Mouse (Mus musculus) heart, embryonic 16.5 days (tissue): Measurements from ENCODE around the gene Tmem136. TPM values are rescaled to one million over a fixed set of nuclear protein-coding genes. Genes with fewer than 3 reads are reported as not detected.

Experiments
- ATAC-seq: fragments of 200-750 bp; cut with Nextera tagmentation; replicated peaks from 2 replicates; pipeline ENCODE4 v1.8.0; 2017; ENCODE audit warnings: moderate number of reproducible peaks; ENCODE audit not compliant: insufficient read depth, low FRiP score; ENCODE audit errors: extremely low read depth
- H3K27ac ChIP-seq: fragments of 300-500 bp; sonication (generic); 2 replicates; pipeline ENCODE4 v1.5.1; 2014; ENCODE audit warnings: mild to moderate bottlenecking, low read length, control low read depth, moderate library complexity
- H3K27me3 ChIP-seq: fragments of 300-500 bp; sonication (generic); 2 replicates; pipeline ENCODE4 v1.6.1; 2014; ENCODE audit warnings: low read length, mixed read lengths; ENCODE audit not compliant: control insufficient read depth, insufficient read depth
- H3K36me3 ChIP-seq: fragments of 300-500 bp; sonication (generic); 2 replicates; pipeline ENCODE4 v1.6.1; 2014; ENCODE audit not compliant: control insufficient read depth, insufficient read depth
- H3K4me1 ChIP-seq: fragments of 300-500 bp; sonication (generic); 2 replicates; pipeline ENCODE4 v1.6.1; 2014; ENCODE audit warnings: low read length, mixed read lengths; ENCODE audit not compliant: control insufficient read depth, insufficient read depth
- H3K4me2 ChIP-seq: fragments of 300-500 bp; sonication (generic); 2 replicates; pipeline ENCODE4 v1.6.1; 2014; ENCODE audit warnings: low read depth, mild to moderate bottlenecking, control low read depth, low read length
- H3K4me3 ChIP-seq: fragments of 300-500 bp; sonication (generic); 2 replicates; pipeline ENCODE4 v1.5.1; 2014; ENCODE audit warnings: mild to moderate bottlenecking, control low read depth, low read length
- H3K9ac ChIP-seq: fragments of 300-500 bp; sonication (generic); 2 replicates; pipeline ENCODE4 v1.6.1; 2014; ENCODE audit warnings: low read length, control low read depth
- H3K9me3 ChIP-seq: fragments of 300-500 bp; sonication (generic); replicated peaks from 2 replicates; pipeline ENCODE4 v1.6.1; 2016; ENCODE audit warnings: low read length; ENCODE audit not compliant: control insufficient read depth
- WGBS: fragments of 180-500 bp; shearing (Covaris S2); extraction: QIAGEN DNeasy Blood & Tissue Kit; methylation state at CpG from one replicate; pipeline ENCODE4 v1.1.7; 2014; 5-methylcytosine and 5-hydroxymethylcytosine counted together
- polyA plus RNA-seq: library from polyadenylated mRNA; unstranded; fragments of >200 nt; fragmentation: Nextera tagmentation; extraction: Ambion mirVana; gene quantifications from 2 replicates; pipeline ENCODE4 v1.2.1, GENCODE M21; 2015

Gene Tmem136
- polyA plus RNA-seq, 1 experiment from 2014 or later, result 14.1 TPM

DNA sequence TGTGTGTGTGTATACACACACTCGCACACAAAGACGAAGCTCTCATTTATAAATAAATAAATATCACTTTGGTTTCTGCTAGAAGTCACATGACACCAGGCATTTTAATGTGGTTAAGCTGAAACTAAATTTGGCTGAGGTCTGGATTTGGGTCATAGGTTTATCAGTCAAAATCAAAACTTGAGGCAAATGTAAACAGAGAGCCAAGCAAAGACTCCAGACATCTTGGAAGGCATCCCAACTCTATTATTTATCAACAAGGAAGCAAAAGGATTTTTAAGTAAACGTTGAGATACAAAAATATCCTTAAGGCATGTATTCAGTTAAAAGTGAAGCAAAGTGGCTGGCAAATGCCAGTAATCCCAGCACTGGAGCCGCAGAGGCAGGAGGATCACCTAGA lies 1.5 kb downstream of the Tmem136 start:
- no peak for ATAC-seq
- H3K4me3 ChIP-seq, result no peak overlapping the region
- no peaks in the 10 kb centered on the region for H3K9me3 ChIP-seq
- H3K9ac ChIP-seq, result no peak overlapping the region
- 76% methylated on average over 4 of the region's 4 CpGs for WGBS
- H3K36me3 ChIP-seq, result peaks cover 20% of the 10 kb centered on the region
- H3K27ac ChIP-seq, result no peak overlapping the region
- H3K4me1 ChIP-seq, result peaks cover 12% of the 10 kb centered on the region
- H3K27me3 ChIP-seq, result peaks cover 5% of the 10 kb centered on the region
- no peak overlapping the region; the same call in 1 of the 2 replicates for H3K4me2 ChIP-seq

GRCm38 (mm10) chr9:43110286-43110980 lies 5.9 kb downstream of the Tmem136 start:
- 78% methylated on average over 8 of the region's 8 CpGs for WGBS
- H3K9me3 ChIP-seq, result no peaks in the 10 kb centered on the region
- no peak overlapping the region for H3K9ac ChIP-seq
- no peak for ATAC-seq
- H3K4me3 ChIP-seq, result no peak overlapping the region
- peaks cover 20% of the 10 kb centered on the region for H3K36me3 ChIP-seq
- peaks cover 20% of the 10 kb centered on the region for H3K4me1 ChIP-seq
- H3K27me3 ChIP-seq, result no peaks in the 10 kb centered on the region
- H3K4me2 ChIP-seq, result no peak overlapping the region
- H3K27ac ChIP-seq, result no peak overlapping the region

GRCm38 (mm10) chr9:43109125-43109524 lies 7.2 kb downstream of the Tmem136 start:
- Histone ChIP-seq H3K9me3 (no peaks in the 10 kb centered on the region), H3K4me1 (peaks cover 13% of the 10 kb centered on the region), H3K27ac (no peak overlapping the region), H3K4me2 (no peak overlapping the region), H3K36me3 (peaks cover 20% of the 10 kb centered on the region), H3K27me3 (no peaks in the 10 kb centered on the region), H3K4me3 (no peak overlapping the region), H3K9ac (no peak overlapping the region)
- no peak for ATAC-seq
- 83% methylated on average over 7 of the region's 7 CpGs for WGBS

- Histone ChIP-seq H3K9me3 (no peaks in the 10 kb centered on the region), H3K4me2 (no peak overlapping the region), H3K9ac (no peak overlapping the region), H3K4me3 (no peak overlapping the region), H3K4me1 (peaks cover 16% of the 10 kb centered on the region), H3K27ac (no peak overlapping the region), H3K36me3 (peaks cover 20% of the 10 kb centered on the region), H3K27me3 (no peaks in the 10 kb centered on the region)
- WGBS, result 85% methylated on average over 3 of the region's 3 CpGs
- ATAC-seq, result no peak
Measured at GRCm38 (mm10) chr9:43108721-43109120, 7.6 kb downstream of the Tmem136 start.

- Histone ChIP-seq H3K4me2 (no peak overlapping the region), H3K36me3 (peaks cover 20% of the 10 kb centered on the region), H3K9ac (no peak overlapping the region), H3K27ac (no peak overlapping the region; the same call in 1 of the 2 replicates), H3K4me1 (peaks cover 21% of the 10 kb centered on the region), H3K4me3 (no peak overlapping the region), H3K27me3 (no peaks in the 10 kb centered on the region), H3K9me3 (no peaks in the 10 kb centered on the region)
- WGBS, result 71% methylated on average over 1 of the region's 1 CpGs
- ATAC-seq, result no peak
Measured at GRCm38 (mm10) chr9:43108081-43108480, 8.3 kb downstream of the Tmem136 start.

- Histone ChIP-seq H3K4me2 (peak overlapping the region; percentile 89), H3K9me3 (no peaks in the 10 kb centered on the region), H3K36me3 (peaks cover 20% of the 10 kb centered on the region), H3K27ac (peak overlapping the region; percentile 97), H3K4me1 (peaks cover 24% of the 10 kb centered on the region), H3K27me3 (no peaks in the 10 kb centered on the region), H3K4me3 (peak overlapping the region; percentile 83), H3K9ac (peak overlapping the region; percentile 25; the same call in 1 of the 2 replicates)
- no peak for ATAC-seq
- WGBS, result 38% methylated on average over 5 of the region's 5 CpGs
Measured at GRCm38 (mm10) chr9:43107555-43107954, 8.8 kb downstream of the Tmem136 start.

GRCm38 (mm10) chr9:43107187-43107517 lies 9.2 kb downstream of the Tmem136 start, which contains the start of gene Arhgef12:
Arhgef12 (minus strand) TSS chr9:43107239.
- WGBS, result 13% methylated on average over 10 of the region's 10 CpGs

DNA sequence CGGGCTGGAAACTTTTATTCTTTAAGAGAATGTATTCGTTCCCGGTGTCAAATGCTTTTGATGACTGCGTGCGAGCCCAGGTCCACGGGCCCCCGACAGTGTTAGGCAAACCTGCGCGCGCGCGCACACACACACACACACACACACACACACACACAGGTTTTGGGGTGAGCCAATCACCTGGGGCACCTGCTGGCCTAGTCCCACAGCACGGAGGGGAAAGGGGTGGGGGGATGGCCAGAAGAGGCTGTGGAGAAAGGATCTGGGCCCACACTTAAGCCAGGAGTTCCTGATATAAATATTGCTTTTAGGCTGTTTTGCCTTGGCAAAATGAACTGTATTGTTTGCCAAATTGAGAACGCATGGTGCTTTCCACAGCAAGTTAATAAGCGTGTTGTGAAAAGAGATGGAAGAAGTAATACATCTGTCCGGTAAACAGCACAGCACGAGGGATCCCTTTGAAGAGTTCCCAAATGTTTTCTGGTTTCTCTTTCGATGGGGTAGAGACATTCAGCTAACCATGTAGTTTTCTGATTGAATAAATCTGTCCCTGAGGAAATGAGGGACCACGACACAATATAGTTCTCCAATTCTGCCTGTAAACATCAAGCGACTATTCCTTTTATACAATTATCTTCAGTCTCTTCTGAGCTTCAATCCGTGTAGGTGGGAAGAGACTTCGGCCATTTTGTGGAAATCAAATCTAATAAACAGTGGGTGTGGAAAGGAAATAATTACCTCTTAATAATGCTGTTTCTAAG lies 9.8 kb downstream of the Tmem136 start:
- H3K27ac ChIP-seq, result peak overlapping the region; percentile 97
- 14% methylated on average over 22 of the region's 22 CpGs for WGBS
- peak overlapping the region; percentile 83 for H3K4me3 ChIP-seq
- H3K27me3 ChIP-seq, result no peaks in the 10 kb centered on the region
- peaks cover 13% of the 10 kb centered on the region for H3K36me3 ChIP-seq
- peak overlapping the region; percentile 95 for H3K9ac ChIP-seq
- peak overlapping the region; percentile 89 for H3K4me2 ChIP-seq
- no peaks in the 10 kb centered on the region for H3K9me3 ChIP-seq
- peak; percentile 5; the same call in 1 of the 2 replicates for ATAC-seq
- H3K4me1 ChIP-seq, result peaks cover 32% of the 10 kb centered on the region

More at GRCm38 (mm10) chr9:43107187-43107517, 9.2 kb downstream of the Tmem136 start, which contains the start of gene Arhgef12:
- Histone ChIP-seq H3K27me3 (no peaks in the 10 kb centered on the region), H3K9ac (peak within 1 kb of the TSS; percentile 95), H3K4me1 (peaks cover 26% of the 10 kb centered on the region), H3K36me3 (peaks cover 17% of the 10 kb centered on the region), H3K27ac (peak within 1 kb of the TSS; percentile 97), H3K4me2 (peak within 1 kb of the TSS; percentile 89), H3K4me3 (peak within 1 kb of the TSS; percentile 83), H3K9me3 (no peaks in the 10 kb centered on the region)
- no peak for ATAC-seq
